Mouse (Mus musculus) embryonic facial prominence, embryonic 13.5 days (tissue): ENCODE results near the gene Pik3r6. TPM values are rescaled to one million over a fixed set of nuclear protein-coding genes. Genes with fewer than 3 reads are reported as not detected.

Source experiments
- ATAC-seq: fragments of 200-750 bp; cut with Nextera tagmentation; 2 replicates; pipeline ENCODE4 v1.8.0; 2017; ENCODE audit warnings: low read depth; ENCODE audit not compliant: insufficient number of reproducible peaks, insufficient read depth, low FRiP score, low TSS enrichment
- H3K27ac ChIP-seq: fragments of 300-500 bp; sonication (generic); 2 replicates; pipeline ENCODE4 v1.5.1; 2015; ENCODE audit warnings: moderate library complexity, mild to moderate bottlenecking, inconsistent platforms
- H3K27me3 ChIP-seq: fragments of 300-500 bp; sonication (generic); 2 replicates; pipeline ENCODE4 v1.6.1; 2015; ENCODE audit warnings: mild to moderate bottlenecking, inconsistent platforms
- H3K36me3 ChIP-seq: fragments of 300-500 bp; sonication (generic); 2 replicates; pipeline ENCODE4 v1.6.1; 2015; ENCODE audit warnings: mild to moderate bottlenecking, inconsistent platforms
- H3K4me1 ChIP-seq: fragments of 300-500 bp; sonication (generic); 2 replicates; pipeline ENCODE4 v1.6.1; 2015; ENCODE audit warnings: inconsistent platforms
- H3K4me2 ChIP-seq: fragments of 300-500 bp; sonication (generic); 2 replicates; pipeline ENCODE4 v1.6.1; 2015; ENCODE audit warnings: moderate library complexity, mild to moderate bottlenecking, inconsistent platforms
- H3K4me3 ChIP-seq: fragments of 300-500 bp; sonication (generic); 2 replicates; pipeline ENCODE4 v1.5.1; 2015; ENCODE audit warnings: mild to moderate bottlenecking, inconsistent platforms
- H3K9ac ChIP-seq: fragments of 300-500 bp; sonication (generic); 2 replicates; pipeline ENCODE4 v1.6.1; 2015; ENCODE audit warnings: mild to moderate bottlenecking, inconsistent platforms
- H3K9me3 ChIP-seq: fragments of 300-500 bp; sonication (generic); 2 replicates; pipeline ENCODE4 v1.6.1; 2016; ENCODE audit warnings: inconsistent platforms
- WGBS: fragments of 180-500 bp; shearing (Covaris S2); methylation state at CpG from one replicate; pipeline ENCODE4 v1.1.7; 2015; ENCODE audit warnings: mixed read lengths; 5-methylcytosine and 5-hydroxymethylcytosine counted together
- polyA plus RNA-seq: library from polyadenylated mRNA; unstranded; fragments of >200 nt; fragmentation: Nextera tagmentation; extraction: Ambion mirVana; gene quantifications from 2 replicates; pipeline ENCODE4 v1.2.1, GENCODE M21; 2015

Pik3r6 gene
- polyA plus RNA-seq, 1 experiment from 2014 or later = 1.6 TPM

- no peak overlapping the region for H3K4me2 ChIP-seq
- no peak overlapping the region for H3K9ac ChIP-seq
- WGBS = 47% methylated on average over 2 of the region's 2 CpGs
- H3K36me3 ChIP-seq = no peaks in the 10 kb centered on the region
- H3K27ac ChIP-seq = no peak overlapping the region
- no peak overlapping the region for H3K4me3 ChIP-seq
- ATAC-seq = no peak
- no peaks in the 10 kb centered on the region for H3K9me3 ChIP-seq
- 0 out of 2 replicates have a peak, but pooled peaks cover 2% of the 10 kb centered on the region for H3K4me1 ChIP-seq
- no peaks in the 10 kb centered on the region for H3K27me3 ChIP-seq
These were observed 6.4 kb downstream of the Pik3r6 start for GRCm38 (mm10) chr11:68509194-68509593.

GRCm38 (mm10) chr11:68513969-68514368 lies 11.2 kb downstream of the Pik3r6 start:
- Histone ChIP-seq H3K4me3 (no peak overlapping the region), H3K27ac (no peak overlapping the region), H3K36me3 (no peaks in the 10 kb centered on the region), H3K27me3 (no peaks in the 10 kb centered on the region), H3K9ac (no peak overlapping the region), H3K9me3 (no peaks in the 10 kb centered on the region; the same call in 1 of the 2 replicates), H3K4me1 (0 out of 2 replicates have a peak, but pooled peaks cover 2% of the 10 kb centered on the region), H3K4me2 (no peak overlapping the region)
- 30% methylated on average over 3 of the region's 3 CpGs for WGBS
- ATAC-seq = no peak

GRCm38 (mm10) chr11:68519362-68519761 lies 16.5 kb downstream of the Pik3r6 start:
- no peak overlapping the region for H3K27ac ChIP-seq
- H3K9ac ChIP-seq = no peak overlapping the region
- no peaks in the 10 kb centered on the region; the same call in 1 of the 2 replicates for H3K9me3 ChIP-seq
- no peaks in the 10 kb centered on the region for H3K27me3 ChIP-seq
- no peaks in the 10 kb centered on the region for H3K4me1 ChIP-seq
- H3K4me3 ChIP-seq = no peak overlapping the region
- no peak for ATAC-seq
- 91% methylated on average over 4 of the region's 4 CpGs for WGBS
- no peak overlapping the region for H3K4me2 ChIP-seq
- no peaks in the 10 kb centered on the region for H3K36me3 ChIP-seq

- no peak overlapping the region for H3K4me2 ChIP-seq
- no peak overlapping the region for H3K4me3 ChIP-seq
- WGBS = 90% methylated on average over 5 of the region's 5 CpGs
- no peaks in the 10 kb centered on the region for H3K4me1 ChIP-seq
- no peak overlapping the region for H3K27ac ChIP-seq
- no peaks in the 10 kb centered on the region; the same call in 1 of the 2 replicates for H3K9me3 ChIP-seq
- H3K27me3 ChIP-seq = no peaks in the 10 kb centered on the region
- no peaks in the 10 kb centered on the region for H3K36me3 ChIP-seq
- H3K9ac ChIP-seq = no peak overlapping the region
- no peak for ATAC-seq
These were observed 17.0 kb downstream of the Pik3r6 start for GRCm38 (mm10) chr11:68519815-68520214.

DNA sequence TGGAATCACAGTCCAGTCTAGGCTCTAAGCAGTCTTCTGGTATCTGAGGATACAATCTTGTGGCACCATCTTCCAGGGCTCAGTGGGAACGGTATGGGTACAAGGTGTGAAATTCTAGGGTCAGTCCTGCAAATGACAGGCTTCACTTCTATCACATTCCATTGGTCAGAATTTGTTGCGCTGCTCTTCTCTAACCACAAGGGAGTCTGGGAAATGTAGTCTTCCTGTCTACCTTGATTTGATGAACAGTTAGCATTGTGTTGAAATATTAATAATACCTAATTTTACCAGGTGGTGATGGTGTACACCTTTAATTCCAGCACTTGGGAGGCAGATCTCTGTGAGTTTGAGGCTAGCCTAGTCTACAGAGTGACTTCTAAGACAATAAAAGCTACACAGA lies 17.6 kb downstream of the Pik3r6 start:
- Histone ChIP-seq H3K36me3 (no peaks in the 10 kb centered on the region), H3K4me2 (no peak overlapping the region), H3K27me3 (no peaks in the 10 kb centered on the region), H3K4me3 (no peak overlapping the region), H3K4me1 (no peaks in the 10 kb centered on the region), H3K9ac (no peak overlapping the region), H3K9me3 (no peaks in the 10 kb centered on the region; the same call in 1 of the 2 replicates), H3K27ac (no peak overlapping the region)
- 79% methylated on average over 2 of the region's 2 CpGs for WGBS
- no peak for ATAC-seq

- Histone ChIP-seq H3K9ac (no peak overlapping the region), H3K4me3 (no peak overlapping the region), H3K4me2 (no peak overlapping the region), H3K27me3 (no peaks in the 10 kb centered on the region), H3K9me3 (no peaks in the 10 kb centered on the region; the same call in 1 of the 2 replicates), H3K4me1 (no peaks in the 10 kb centered on the region), H3K36me3 (no peaks in the 10 kb centered on the region), H3K27ac (no peak overlapping the region)
- WGBS = 82% methylated on average over 5 of the region's 5 CpGs
- ATAC-seq = no peak
These were observed 18.5 kb downstream of the Pik3r6 start for GRCm38 (mm10) chr11:68521352-68521751.

GRCm38 (mm10) chr11:68526441-68526840 lies 23.6 kb downstream of the Pik3r6 start:
- no peak for ATAC-seq
- no peaks in the 10 kb centered on the region for H3K9me3 ChIP-seq
- no peaks in the 10 kb centered on the region for H3K36me3 ChIP-seq
- no peak overlapping the region for H3K4me3 ChIP-seq
- H3K4me2 ChIP-seq = no peak overlapping the region
- H3K4me1 ChIP-seq = peaks cover 2% of the 10 kb centered on the region; the same call in 1 of the 2 replicates
- H3K27ac ChIP-seq = no peak overlapping the region
- peaks cover 15% of the 10 kb centered on the region for H3K27me3 ChIP-seq
- H3K9ac ChIP-seq = no peak overlapping the region
- 65% methylated on average over 4 of the region's 4 CpGs for WGBS

DNA sequence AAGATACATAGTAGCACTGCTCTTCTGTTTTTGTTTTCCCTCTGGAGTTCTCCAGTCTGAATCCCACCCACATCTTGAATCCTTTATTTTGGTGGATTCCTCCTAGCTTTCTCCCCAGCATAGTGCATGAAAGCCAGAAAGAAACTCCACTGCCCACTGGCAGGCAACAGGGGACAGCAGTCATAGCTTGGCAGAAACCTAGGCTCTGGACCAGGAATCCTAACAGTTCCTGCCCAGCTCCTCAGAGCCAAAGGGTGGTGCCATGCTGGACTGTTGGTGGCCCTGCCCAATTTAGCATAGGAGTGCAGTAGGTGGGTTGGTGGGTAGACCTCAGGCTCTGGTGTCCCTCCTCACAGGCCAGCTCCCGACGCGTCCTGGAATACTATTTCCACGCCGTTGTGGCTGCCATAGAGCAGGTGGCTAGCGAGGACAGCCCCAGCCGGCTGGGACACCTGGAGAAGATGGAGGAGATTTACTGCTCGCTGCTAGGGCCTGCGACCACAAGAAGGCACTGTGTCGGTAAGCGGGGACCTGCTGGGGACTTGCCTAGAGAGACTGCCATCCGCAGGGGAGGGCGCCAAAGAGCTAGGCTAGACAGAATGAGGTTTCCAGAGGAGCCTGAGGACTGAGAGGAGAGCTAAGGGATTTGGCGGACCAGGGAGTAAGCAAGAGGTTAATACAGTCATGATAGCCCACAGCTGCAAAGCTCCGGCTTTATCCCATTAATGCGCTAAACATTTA lies 28.4 kb downstream of the Pik3r6 start:
- Histone ChIP-seq H3K27ac (no peak overlapping the region), H3K27me3 (peaks cover 19% of the 10 kb centered on the region), H3K9me3 (no peaks in the 10 kb centered on the region), H3K36me3 (no peaks in the 10 kb centered on the region), H3K9ac (no peak overlapping the region), H3K4me2 (no peak overlapping the region), H3K4me3 (no peak overlapping the region), H3K4me1 (peaks cover 5% of the 10 kb centered on the region; the same call in 1 of the 2 replicates)
- 26% methylated on average over 16 of the region's 16 CpGs for WGBS
- no peak for ATAC-seq

GRCm38 (mm10) chr11:68531941-68532535 lies 29.2 kb downstream of the Pik3r6 start:
- 76% methylated on average over 11 of the region's 11 CpGs for WGBS
- no peak overlapping the region for H3K4me3 ChIP-seq

GRCm38 (mm10) chr11:68532773-68533172 lies 30.0 kb downstream of the Pik3r6 start:
- Histone ChIP-seq H3K27ac (no peak overlapping the region), H3K36me3 (no peaks in the 10 kb centered on the region), H3K4me2 (no peak overlapping the region), H3K27me3 (peaks cover 19% of the 10 kb centered on the region), H3K4me3 (no peak overlapping the region), H3K9ac (no peak overlapping the region), H3K9me3 (no peaks in the 10 kb centered on the region), H3K4me1 (peaks cover 8% of the 10 kb centered on the region; the same call in 1 of the 2 replicates)
- no peak for ATAC-seq
- 78% methylated on average over 5 of the region's 5 CpGs for WGBS

More at GRCm38 (mm10) chr11:68531941-68532535, 29.2 kb downstream of the Pik3r6 start:
- Histone ChIP-seq H3K4me2 (no peak overlapping the region), H3K9me3 (no peaks in the 10 kb centered on the region), H3K27me3 (peaks cover 19% of the 10 kb centered on the region), H3K36me3 (no peaks in the 10 kb centered on the region), H3K9ac (no peak overlapping the region), H3K4me1 (peaks cover 8% of the 10 kb centered on the region; the same call in 1 of the 2 replicates), H3K27ac (no peak overlapping the region)
- ATAC-seq = no peak

GRCm38 (mm10) chr11:68533971-68534475 lies 31.2 kb downstream of the Pik3r6 start:
- Histone ChIP-seq H3K4me1 (peaks cover 8% of the 10 kb centered on the region; the same call in 1 of the 2 replicates), H3K27ac (no peak overlapping the region), H3K27me3 (peaks cover 18% of the 10 kb centered on the region), H3K9ac (no peak overlapping the region), H3K36me3 (no peaks in the 10 kb centered on the region), H3K9me3 (no peaks in the 10 kb centered on the region), H3K4me2 (no peak overlapping the region), H3K4me3 (no peak overlapping the region)
- no peak for ATAC-seq
- 85% methylated on average over 6 of the region's 6 CpGs for WGBS

- peak overlapping the region; percentile 34 for H3K4me2 ChIP-seq
- WGBS = 76% methylated on average over 4 of the region's 4 CpGs
These were observed 33.2 kb downstream of the Pik3r6 start for GRCm38 (mm10) chr11:68536026-68536425.

More at GRCm38 (mm10) chr11:68536026-68536425, 33.2 kb downstream of the Pik3r6 start:
- Histone ChIP-seq H3K27ac (no peak overlapping the region), H3K27me3 (peaks cover 7% of the 10 kb centered on the region), H3K36me3 (no peaks in the 10 kb centered on the region), H3K9me3 (no peaks in the 10 kb centered on the region), H3K4me3 (no peak overlapping the region), H3K4me1 (peaks cover 8% of the 10 kb centered on the region; the same call in 1 of the 2 replicates), H3K9ac (no peak overlapping the region)
- ATAC-seq = no peak
